In the genomic region with DNA sequence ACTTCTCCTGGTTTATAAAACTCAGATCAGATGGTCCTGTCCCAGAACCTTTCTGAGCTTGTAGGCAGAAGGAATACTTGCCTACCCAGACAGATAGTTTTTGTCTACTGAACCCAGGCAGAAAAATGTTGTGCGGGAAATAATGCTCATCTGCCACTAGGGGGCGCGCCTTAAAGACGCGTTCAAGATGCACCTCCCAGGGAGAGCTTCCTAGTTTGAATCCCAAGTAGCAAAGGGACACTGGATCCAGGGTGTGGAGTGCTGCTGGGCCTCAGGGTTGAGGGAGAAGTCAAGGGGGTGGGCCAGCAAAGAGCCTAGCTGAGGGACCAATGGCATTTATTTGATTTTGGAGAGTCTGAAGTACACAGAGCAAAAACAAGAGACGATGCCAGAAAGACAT, we compare ENCODE assay signal across 11 mouse cellular contexts. TPM values are rescaled to one million over a fixed set of nuclear protein-coding genes. Genes with fewer than 3 reads are reported as not detected.
A peak's percentile ranks its signal among the peaks of the same experiment; 100 is the strongest.
DNase-seq lines count a peak whose midpoint lies in the region; ATAC-seq and TF ChIP-seq lines count a peak whose summit lies in the region.
"Had no signal": no experiment of that assay in that cellular context is flagged by ENCODE, and none has a peak within 500 bp of the region (broad histone marks: within the 10 kb centered on the region; RNA-seq: fewer than 3 reads in every experiment).

No protein-coding gene starts in this region.

- ATAC-seq in CD4-positive, CD25-positive, alpha-beta regulatory T cell, adult 4 months = no peak
- peak; percentile 48; the same call in 1 of the 2 replicates for ATAC-seq in midbrain, embryonic 11.5 days (ENCODE audit: low FRiP score)
- no peak for ATAC-seq in midbrain, embryonic 15.5 days (replicated peaks)
- peak; percentile 85 for ATAC-seq in frontal cortex, adult (ENCODE audit: low TSS enrichment)

- no peaks in the 10 kb centered on the region for H3K4me1 ChIP-seq in midbrain, embryonic 11.5 days (ENCODE audit: control insufficient read depth, insufficient read depth, low read length)
- H3K4me1 ChIP-seq in midbrain, embryonic 15.5 days = no peaks in the 10 kb centered on the region
- H3K4me1 ChIP-seq in liver, adult 2 months (ENCODE audit: control insufficient read depth, insufficient read depth, low read length) = no peaks in the 10 kb centered on the region
- H3K4me1 ChIP-seq: heart, embryonic 15.5 days had no signal

- H3K4me3 ChIP-seq in midbrain, embryonic 11.5 days (ENCODE audit: low read depth, low read length) = no peak overlapping the region
- no peak overlapping the region for H3K4me3 ChIP-seq in midbrain, embryonic 15.5 days
- no peak overlapping the region for H3K4me3 ChIP-seq in liver, adult 2 months (ENCODE audit: insufficient read depth, low read depth, low read length)
- H3K4me3 ChIP-seq: heart, embryonic 15.5 days; myocyte had no signal

- H3K9ac ChIP-seq in midbrain, embryonic 11.5 days (ENCODE audit: low read length) = no peak overlapping the region
- H3K9ac ChIP-seq in midbrain, embryonic 15.5 days = no peak overlapping the region
- H3K9ac ChIP-seq in liver, adult 2 months (ENCODE audit: low read depth, low read length) = no peak overlapping the region
- H3K9ac ChIP-seq: heart, embryonic 15.5 days had no signal

- H3K4me2 ChIP-seq in midbrain, embryonic 11.5 days = no peak overlapping the region
- H3K4me2 ChIP-seq in midbrain, embryonic 15.5 days = no peak overlapping the region
- H3K4me2 ChIP-seq: heart, embryonic 15.5 days had no signal

- no peaks in the 10 kb centered on the region for H3K27me3 ChIP-seq in midbrain, embryonic 11.5 days (ENCODE audit: control insufficient read depth, insufficient read depth, low read length)
- H3K27me3 ChIP-seq in midbrain, embryonic 15.5 days (replicated peaks) = no peaks in the 10 kb centered on the region
- no peaks in the 10 kb centered on the region for H3K27me3 ChIP-seq in liver, adult 2 months (ENCODE audit: control insufficient read depth, insufficient read depth, low read length)

- TF ChIP-seq CTCF in liver, adult 2 months (IDR thresholded peaks at IDR 0.05; ENCODE audit: low read depth, low read length) = peak; percentile 72

- no peak for TF ChIP-seq POLR2A in liver, adult 2 months (IDR thresholded peaks at IDR 0.05; ENCODE audit: extremely low read depth, insufficient read depth, low read length)

- no peaks in the 10 kb centered on the region for H3K9me3 ChIP-seq in midbrain, embryonic 11.5 days (ENCODE audit: control insufficient read depth, low read length)
- H3K9me3 ChIP-seq in midbrain, embryonic 15.5 days = no peaks in the 10 kb centered on the region
- H3K9me3 ChIP-seq: heart, embryonic 15.5 days had no signal

- H3K79me2 ChIP-seq in liver, adult 2 months (ENCODE audit: control insufficient read depth, insufficient read depth, low read length) = no peaks in the 10 kb centered on the region

- no peak overlapping the region for H3K27ac ChIP-seq in midbrain, embryonic 11.5 days (ENCODE audit: low read depth, low read length)
- H3K27ac ChIP-seq in midbrain, embryonic 15.5 days = no peak overlapping the region
- H3K27ac ChIP-seq in liver, adult 2 months (replicated peaks; ENCODE audit: insufficient read depth, low read depth, low read length) = no peak overlapping the region
- H3K27ac ChIP-seq: heart, embryonic 15.5 days had no signal

- 17% methylated on average over 6 of the region's 6 CpGs for WGBS in midbrain, embryonic 11.5 days
- 17% methylated on average over 6 of the region's 6 CpGs for WGBS in midbrain, embryonic 15.5 days
- 14% methylated on average over 6 of the region's 6 CpGs for WGBS in liver, adult 2 months

- peak; percentile 64 for DNase-seq in CD4-positive, CD25-positive, alpha-beta regulatory T cell, adult 2 months (ENCODE audit: low read depth, low spot score)
- DNase-seq in midbrain, embryonic 11.5 days (ENCODE audit: low spot score, missing footprints) = peak; percentile 89
- DNase-seq in cerebellum, adult 18-20 months = peak; percentile 9 to 48
- peak; percentile 45 for DNase-seq in liver, adult 2 months (ENCODE audit: extremely low read depth, low read depth, low spot score)
- DNase-seq in right cerebral cortex, postnatal 14 days = peak; percentile 40

- no peaks in the 10 kb centered on the region for H3K36me3 ChIP-seq in midbrain, embryonic 11.5 days (ENCODE audit: control insufficient read depth, insufficient read depth, low read length)
- no peaks in the 10 kb centered on the region for H3K36me3 ChIP-seq in midbrain, embryonic 15.5 days (replicated peaks)
- H3K36me3 ChIP-seq in liver, adult 2 months (ENCODE audit: control insufficient read depth, insufficient read depth, low read length) = no peaks in the 10 kb centered on the region
- H3K36me3 ChIP-seq: heart, embryonic 15.5 days had no signal

RNA-seq across cellular contexts. Expression of gene C1ql2, which starts 12.7 kb away (rescaled TPM):
- not detected for polyA plus RNA-seq in CD4-positive, CD25-positive, alpha-beta regulatory T cell, adult 4 months (2017; shearing (Covaris generic))
- 0.62 and 0.77 TPM in 2 replicates for polyA plus RNA-seq in midbrain, embryonic 11.5 days (2014; fragmentation: Nextera tagmentation; extraction: Ambion mirVana)
- polyA plus RNA-seq in midbrain, embryonic 15.5 days (2015; fragmentation: Nextera tagmentation; extraction: Ambion mirVana) = 17.9 and 21.7 TPM in 2 replicates
- total RNA-seq in liver, adult 2 months (2014; rRNA removed) = not detected in 2 replicates
- not detected in 2 replicates for polyA plus RNA-seq in liver, adult 2 months (2012; rRNA removed)
- polyA plus RNA-seq: C2C12; heart, embryonic 15.5 days; myocyte had no signal

RNA-seq across cellular contexts. Expression of gene Steap3, which starts 55.2 kb away (rescaled TPM):
- not detected for polyA plus RNA-seq in CD4-positive, CD25-positive, alpha-beta regulatory T cell, adult 4 months (2017; shearing (Covaris generic))
- 2.8 and 3.0 TPM in 2 replicates for polyA plus RNA-seq in midbrain, embryonic 11.5 days (2014; fragmentation: Nextera tagmentation; extraction: Ambion mirVana)
- polyA plus RNA-seq in midbrain, embryonic 15.5 days (2015; fragmentation: Nextera tagmentation; extraction: Ambion mirVana) = 4.1 and 4.9 TPM in 2 replicates
- total RNA-seq in liver, adult 2 months (2014; rRNA removed) = 7.5 and 11.9 TPM in 2 replicates
- 33.3 and 41.0 TPM in 2 replicates for polyA plus RNA-seq in liver, adult 2 months (2012; rRNA removed)

Comparison
In these comparisons a context has a peak if more than half of its experiments do, and no peak if none do; other contexts are left out.
1. ATAC-seq: peak in midbrain, embryonic 11.5 days (single experiment) and frontal cortex, adult (single experiment); none in CD4-positive, CD25-positive, alpha-beta regulatory T cell, adult 4 months (single experiment) and midbrain, embryonic 15.5 days (single experiment).
2. RNA of gene C1ql2, which starts 12.7 kb away (polyA plus RNA-seq): 17.9 to 21.7 TPM in midbrain, embryonic 15.5 days; 0.62 to 0.77 TPM in midbrain, embryonic 11.5 days, not detected in CD4-positive, CD25-positive, alpha-beta regulatory T cell, adult 4 months and not detected in liver, adult 2 months; every median in the first group is over 10 times any median in the second.
3. DNase-seq: peak in every context shown above with its lines; median percentile 89 in midbrain, embryonic 11.5 days; 64 in CD4-positive, CD25-positive, alpha-beta regulatory T cell, adult 2 months; 45 in liver, adult 2 months; 40 in right cerebral cortex, postnatal 14 days; 28 in cerebellum, adult 18-20 months.